In the genomic region with DNA sequence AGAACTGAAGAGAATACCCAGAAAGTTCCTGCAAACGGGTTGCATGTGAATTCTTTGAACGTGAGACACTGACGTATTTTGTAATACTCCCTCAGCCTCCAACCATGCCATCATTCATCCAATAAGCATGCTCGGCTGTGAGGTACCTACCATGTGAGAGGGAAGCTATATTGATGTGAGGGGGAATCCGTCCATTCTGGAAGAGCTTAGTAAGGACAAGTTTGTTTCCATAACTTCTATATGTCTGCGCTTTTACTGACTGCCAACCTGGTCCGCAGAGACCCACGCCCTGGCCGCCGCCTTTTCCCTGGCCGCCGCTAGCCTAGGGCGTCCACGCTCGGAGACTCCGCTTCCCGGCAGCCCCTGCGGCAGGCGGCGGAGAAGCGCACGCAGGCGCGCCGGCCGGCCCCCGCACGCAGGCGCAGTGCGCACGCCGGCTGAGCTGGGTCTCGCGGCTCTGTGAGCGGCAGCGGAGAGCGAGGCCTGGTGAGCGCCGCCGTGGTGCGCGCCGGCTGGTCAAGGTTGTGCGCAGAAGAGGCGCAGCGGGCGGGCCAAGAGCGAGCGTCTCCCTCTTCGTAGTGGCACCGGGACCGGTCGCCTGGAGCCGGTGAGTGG, we compare ENCODE assay signal across 8 mouse cellular contexts. TPM values are rescaled to one million over a fixed set of nuclear protein-coding genes. Genes with fewer than 3 reads are reported as not detected.
DNase-seq lines count a peak whose midpoint lies in the region; ATAC-seq and TF ChIP-seq lines count a peak whose summit lies in the region.

No protein-coding gene starts in this region.

- H3K4me1 ChIP-seq in bone marrow macrophage, adult 2 months (ENCODE audit: control insufficient read depth, insufficient read depth, low read length) = peaks cover 14% of the 10 kb centered on the region
- no peaks in the 10 kb centered on the region for H3K4me1 ChIP-seq in embryonic fibroblast, embryonic 13.5 days (ENCODE audit: control insufficient read depth, insufficient read depth, low read length)
- H3K4me1 ChIP-seq in heart, embryonic 10.5 days = peaks cover 8% of the 10 kb centered on the region; the same call in 1 of the 2 replicates
- H3K4me1 ChIP-seq in kidney, embryonic 15.5 days = peaks cover 8% of the 10 kb centered on the region

- H3K27ac ChIP-seq in bone marrow macrophage, adult 2 months (ENCODE audit: insufficient read depth, low read depth, low read length) = peak overlapping the region; percentile 76
- H3K27ac ChIP-seq in embryonic fibroblast, embryonic 13.5 days (ENCODE audit: insufficient read depth, low read length) = peak overlapping the region; percentile 97
- peak overlapping the region; percentile 99 for H3K27ac ChIP-seq in heart, embryonic 10.5 days
- H3K27ac ChIP-seq in kidney, embryonic 15.5 days = peak overlapping the region; percentile 100

- H3K9me3 ChIP-seq in heart, embryonic 10.5 days = no peaks in the 10 kb centered on the region
- peaks cover 3% of the 10 kb centered on the region for H3K9me3 ChIP-seq in kidney, embryonic 15.5 days (replicated peaks)

- WGBS in heart, embryonic 10.5 days = under 1% methylated on average over 54 of the region's 54 CpGs
- WGBS in kidney, embryonic 15.5 days = under 1% methylated on average over 46 of the region's 54 CpGs

- peak; percentile 97 for DNase-seq in A20 (ENCODE audit: low read depth, low spot score)
- peak; percentile 93 for DNase-seq in heart, embryonic 10.5 days (ENCODE audit: low spot score)
- peak; percentile 94 for DNase-seq in liver
- peak; percentile 92 to 96 for DNase-seq in spleen, postnatal 4 days (ENCODE audit: low spot score in 2 of 2)

- H3K4me2 ChIP-seq in kidney, embryonic 15.5 days = peak overlapping the region; percentile 83

- H3K36me3 ChIP-seq in heart, embryonic 10.5 days = no peaks in the 10 kb centered on the region
- no peaks in the 10 kb centered on the region for H3K36me3 ChIP-seq in kidney, embryonic 15.5 days

- H3K27me3 ChIP-seq in heart, embryonic 10.5 days (ENCODE audit: insufficient read depth, poor library complexity, severe bottlenecking) = no peaks in the 10 kb centered on the region
- H3K27me3 ChIP-seq in kidney, embryonic 15.5 days = no peaks in the 10 kb centered on the region

- H3K9ac ChIP-seq in kidney, embryonic 15.5 days = peak overlapping the region; percentile 91

- no peak for TF ChIP-seq CTCF in bone marrow macrophage, adult 2 months (IDR thresholded peaks at IDR 0.05; ENCODE audit: low read depth, low read length)
- TF ChIP-seq CTCF in embryonic fibroblast, embryonic 13.5 days (IDR thresholded peaks at IDR 0.05; ENCODE audit: borderline replicate concordance, insufficient read depth, low read length) = no peak

- H3K4me3 ChIP-seq in bone marrow macrophage, adult 2 months (ENCODE audit: insufficient read depth, low read length) = peak overlapping the region; percentile 73
- H3K4me3 ChIP-seq in embryonic fibroblast, embryonic 13.5 days (ENCODE audit: insufficient read depth, low read length) = peak overlapping the region; percentile 85
- peak overlapping the region; percentile 96 for H3K4me3 ChIP-seq in heart, embryonic 10.5 days
- peak overlapping the region; percentile 86 for H3K4me3 ChIP-seq in kidney, embryonic 15.5 days (replicated peaks)

- peak; percentile 95 for ATAC-seq in kidney, embryonic 15.5 days (replicated peaks; ENCODE audit: low FRiP score)
- peak; percentile 64 for ATAC-seq in monocyte, adult 5-6 weeks (replicated peaks; ENCODE audit: insufficient number of reproducible peaks, low FRiP score, low TSS enrichment, poor library complexity, severe bottlenecking)

- no peak for TF ChIP-seq POLR2A in bone marrow macrophage, adult 2 months (IDR thresholded peaks at IDR 0.05; ENCODE audit: borderline replicate concordance, low read depth, low read length)
- TF ChIP-seq POLR2A in embryonic fibroblast, embryonic 13.5 days (IDR thresholded peaks at IDR 0.05; ENCODE audit: low read depth, low read length) = peak; percentile 90

RNA-seq across cellular contexts. Expression of gene Kpna1, which starts 4.5 kb away (rescaled TPM):
- polyA plus RNA-seq in bone marrow macrophage, adult 2 months (2012; ENCODE audit: insufficient read depth, insufficient read length, missing spikeins) = 23.4 and 26.4 TPM in 2 replicates
- polyA plus RNA-seq in embryonic fibroblast, embryonic 13.5 days (2011; ENCODE audit: insufficient read length, low read depth, missing spikeins) = 83.9 and 86.7 TPM in 2 replicates
- 51.8 and 60.5 TPM in 2 replicates for polyA plus RNA-seq in heart, embryonic 10.5 days (2016; fragmentation: Nextera tagmentation; extraction: Ambion mirVana)
- polyA plus RNA-seq in kidney, embryonic 15.5 days (2015; fragmentation: Nextera tagmentation; extraction: Ambion mirVana) = 36.8 and 38.8 TPM in 2 replicates
- 68.3 to 93.7 TPM (median 75.3 TPM) in 3 replicates for total RNA-seq in monocyte, adult 5-6 weeks (2017)

RNA-seq across cellular contexts. Expression of gene Dtx3l, which starts 44.1 kb away (rescaled TPM):
- polyA plus RNA-seq in bone marrow macrophage, adult 2 months (2012; ENCODE audit: insufficient read depth, insufficient read length, missing spikeins) = 63.1 and 64.2 TPM in 2 replicates
- 10.2 and 12.9 TPM in 2 replicates for polyA plus RNA-seq in embryonic fibroblast, embryonic 13.5 days (2011; ENCODE audit: insufficient read length, low read depth, missing spikeins)
- polyA plus RNA-seq in heart, embryonic 10.5 days (2016; fragmentation: Nextera tagmentation; extraction: Ambion mirVana) = 2.0 and 2.9 TPM in 2 replicates
- polyA plus RNA-seq in kidney, embryonic 15.5 days (2015; fragmentation: Nextera tagmentation; extraction: Ambion mirVana) = 3.3 and 3.4 TPM in 2 replicates
- 29.2 to 67.2 TPM (median 45.3 TPM) in 3 replicates for total RNA-seq in monocyte, adult 5-6 weeks (2017)

RNA-seq across cellular contexts. Expression of gene Parp9, which starts 44.7 kb away (rescaled TPM):
- polyA plus RNA-seq in bone marrow macrophage, adult 2 months (2012; ENCODE audit: insufficient read depth, insufficient read length, missing spikeins) = 72.8 and 78.7 TPM in 2 replicates
- polyA plus RNA-seq in embryonic fibroblast, embryonic 13.5 days (2011; ENCODE audit: insufficient read length, low read depth, missing spikeins) = 19.8 and 26.5 TPM in 2 replicates
- 1.9 and 4.2 TPM in 2 replicates for polyA plus RNA-seq in heart, embryonic 10.5 days (2016; fragmentation: Nextera tagmentation; extraction: Ambion mirVana)
- 4.5 and 5.5 TPM in 2 replicates for polyA plus RNA-seq in kidney, embryonic 15.5 days (2015; fragmentation: Nextera tagmentation; extraction: Ambion mirVana)
- 69.9 to 79.8 TPM (median 70.6 TPM) in 3 replicates for total RNA-seq in monocyte, adult 5-6 weeks (2017)

RNA-seq across cellular contexts. Expression of gene Wdr5b, which starts 58.0 kb away (rescaled TPM):
- polyA plus RNA-seq in bone marrow macrophage, adult 2 months (2012; ENCODE audit: insufficient read depth, insufficient read length, missing spikeins) = 5.5 and 6.9 TPM in 2 replicates
- polyA plus RNA-seq in embryonic fibroblast, embryonic 13.5 days (2011; ENCODE audit: insufficient read length, low read depth, missing spikeins) = 3.2 and 4.8 TPM in 2 replicates
- 5.4 and 5.9 TPM in 2 replicates for polyA plus RNA-seq in heart, embryonic 10.5 days (2016; fragmentation: Nextera tagmentation; extraction: Ambion mirVana)
- 8.9 and 9.9 TPM in 2 replicates for polyA plus RNA-seq in kidney, embryonic 15.5 days (2015; fragmentation: Nextera tagmentation; extraction: Ambion mirVana)
- total RNA-seq in monocyte, adult 5-6 weeks (2017) = 10.3 to 16.4 TPM (median 12.5 TPM) in 3 replicates

Comparison
In these comparisons a context has a peak if more than half of its experiments do, and no peak if none do; other contexts are left out.
1. Peak in every context shown above with its lines: DNase-seq, ATAC-seq, H3K4me3 ChIP-seq and H3K27ac ChIP-seq.